Mouse (Mus musculus): ENCODE measurements around the gene Rab11fip5.

Gene Rab11fip5

GRCm38 (mm10) chr6:85373066-85373860, 1.2 kb downstream of the Rab11fip5 start:
- no peak for DNase-seq (ENCODE audit: low spot score in 2 of 2)

- DNase-seq (ENCODE audit: low spot score in 2 of 2), result no peak
Measured at GRCm38 (mm10) chr6:85372496-85372895, 1.9 kb downstream of the Rab11fip5 start.

GRCm38 (mm10) chr6:85371859-85372405, 2.5 kb downstream of the Rab11fip5 start:
- DNase-seq (ENCODE audit: low spot score in 2 of 2), result no peak

- DNase-seq (ENCODE audit: low spot score in 2 of 2), result no peak
Measured at GRCm38 (mm10) chr6:85370666-85371430, 3.6 kb downstream of the Rab11fip5 start.

GRCm38 (mm10) chr6:85370041-85370440, 4.4 kb downstream of the Rab11fip5 start:
- DNase-seq (ENCODE audit: low spot score in 2 of 2), result no peak

- DNase-seq (ENCODE audit: low spot score in 2 of 2), result no peak
Measured at GRCm38 (mm10) chr6:85369181-85369860, 5.1 kb downstream of the Rab11fip5 start.

- DNase-seq (ENCODE audit: low spot score in 2 of 2), result no peak
Measured at GRCm38 (mm10) chr6:85368722-85369121, 5.7 kb downstream of the Rab11fip5 start.

- no peak for DNase-seq (ENCODE audit: low spot score in 2 of 2)
Measured at GRCm38 (mm10) chr6:85368166-85368565, 6.3 kb downstream of the Rab11fip5 start.

- no peak for DNase-seq (ENCODE audit: low spot score in 2 of 2)
Measured at GRCm38 (mm10) chr6:85366387-85366786, 8.0 kb downstream of the Rab11fip5 start.

- DNase-seq (ENCODE audit: low spot score in 2 of 2), result no peak
Measured at GRCm38 (mm10) chr6:85364439-85364838, 10.0 kb downstream of the Rab11fip5 start.

GRCm38 (mm10) chr6:85363906-85364260, 10.6 kb downstream of the Rab11fip5 start:
- DNase-seq (ENCODE audit: low spot score in 2 of 2), result no peak

GRCm38 (mm10) chr6:85363231-85363905, 11.1 kb downstream of the Rab11fip5 start:
- DNase-seq (ENCODE audit: low spot score in 2 of 2), result no peak

- DNase-seq (ENCODE audit: low spot score in 2 of 2), result no peak
Measured at GRCm38 (mm10) chr6:85362610-85363009, 11.8 kb downstream of the Rab11fip5 start.

- no peak for DNase-seq (ENCODE audit: low spot score in 2 of 2)
Measured at GRCm38 (mm10) chr6:85360311-85360710, 14.1 kb downstream of the Rab11fip5 start.

- no peak for DNase-seq (ENCODE audit: low spot score in 2 of 2)
Measured at GRCm38 (mm10) chr6:85358877-85359276, 15.6 kb downstream of the Rab11fip5 start.

- no peak for DNase-seq (ENCODE audit: low spot score in 2 of 2)
Measured at GRCm38 (mm10) chr6:85356682-85357465, 17.6 kb downstream of the Rab11fip5 start.

- no peak for DNase-seq (ENCODE audit: low spot score in 2 of 2)
Measured at GRCm38 (mm10) chr6:85355753-85356152, 18.7 kb downstream of the Rab11fip5 start.

GRCm38 (mm10) chr6:85354709-85355108, 19.7 kb downstream of the Rab11fip5 start:
- DNase-seq (ENCODE audit: low spot score in 2 of 2), result no peak

- no peak for DNase-seq (ENCODE audit: low spot score in 2 of 2)
Measured at GRCm38 (mm10) chr6:85353706-85354105, 20.7 kb downstream of the Rab11fip5 start.

GRCm38 (mm10) chr6:85350157-85350556, 24.3 kb downstream of the Rab11fip5 start:
- no peak for DNase-seq (ENCODE audit: low spot score in 2 of 2)

- DNase-seq (ENCODE audit: low spot score in 2 of 2), result peak in 1 of 2 experiments; percentile 53
Measured at GRCm38 (mm10) chr6:85349246-85349645, 25.2 kb downstream of the Rab11fip5 start.

Measured in urinary bladder, adult 18-20 months (tissue).